Mouse (Mus musculus) megakaryocyte, embryonic 14.5 days (primary cell): ENCODE measurements around the gene Inpp5f.

Experiments used
- FLI1 ChIP-seq: IDR thresholded peaks from 2 replicates; pipeline ENCODE4 v1.6.1; 2012; ENCODE audit warnings: low read length, inconsistent platforms, mixed read lengths
- GATA1 ChIP-seq: IDR thresholded peaks from 3 replicates; pipeline ENCODE4 v1.6.1; 2012; ENCODE audit warnings: mixed read lengths, low read length, inconsistent platforms, borderline replicate concordance

GRCm38 (mm10) chr7:128567561-128568244, 43.4 kb upstream of the Inpp5f start:
- TF ChIP-seq GATA1 (no peak), FLI1 (no peak)
